Mouse (Mus musculus) embryonic stem cell, embryonic (primary cell): ENCODE measurements at regions not wholly inside any gene's neighbourhood (a gene's known extent, or its start where the extent isn't known, plus 50 kb on each side); places are given as distances from the start of the nearest gene placed in this dataset.

Experiments
- CTCF ChIA-PET, 4 experiments: fragments of 300-600 bp in 2 of 4; fragments of 350-600 bp in 2 of 4; sonication (Branson Sonifier 250); formaldehyde crosslinking; loops; one replicate each; lab custom pipeline; 2022; ENCODE audit warnings: inconsistent platforms in 2 of 4; lab: Charles Lee
- POLR2A ChIA-PET, 4 experiments: fragments of 300-600 bp in 2 of 4; fragments of 350-600 bp in 2 of 4; sonication (Branson Sonifier 250); formaldehyde crosslinking; loops; one replicate each; lab custom pipeline; 2022; ENCODE audit warnings: antibody characterized with exemption in 4 of 4, inconsistent platforms in 1 of 4; lab: Charles Lee

DNA sequence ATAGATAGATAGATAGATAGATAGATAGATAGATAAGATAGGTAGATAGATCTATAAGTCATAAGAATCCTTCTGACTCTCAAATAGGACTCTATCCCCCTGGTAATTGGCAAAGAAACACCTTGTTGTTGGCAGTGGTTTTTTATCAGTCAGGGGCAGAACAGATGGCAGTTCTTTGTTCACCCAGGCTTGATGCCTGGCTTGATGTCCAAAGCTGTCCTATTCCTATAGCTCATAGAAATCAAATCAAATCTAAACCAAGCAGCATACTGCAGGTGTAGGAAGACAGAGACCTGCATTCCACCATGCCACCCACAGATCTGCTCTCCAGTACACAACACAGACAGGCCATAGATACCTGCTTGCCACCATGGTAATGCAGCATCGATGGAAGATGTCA is 180.3 kb upstream of the Dusp21 start:
- CTCF ChIA-PET, result no interaction called here
- POLR2A ChIA-PET, result no interaction called here

DNA sequence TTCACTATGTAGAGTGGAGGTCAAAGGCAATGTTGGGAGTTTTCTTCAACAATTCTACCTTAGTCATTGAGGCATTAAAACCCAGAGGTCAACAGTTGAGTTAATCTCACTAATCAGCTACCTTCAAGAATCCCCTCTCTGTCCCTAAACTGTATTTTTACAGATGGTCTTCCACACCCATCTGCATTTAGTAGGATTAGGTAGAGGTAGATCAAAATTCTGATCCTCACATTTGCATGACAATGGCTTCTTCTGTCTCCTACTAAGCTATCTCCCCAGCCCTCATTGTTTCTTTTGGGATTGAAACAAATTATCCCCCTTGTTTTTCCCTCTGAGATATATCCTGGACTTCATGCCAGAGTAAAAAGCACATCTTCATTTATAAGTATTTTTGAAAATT is 131.3 kb upstream of the Dusp21 start:
- ChIA-PET POLR2A (no interaction called here), CTCF (no interaction called here)

DNA sequence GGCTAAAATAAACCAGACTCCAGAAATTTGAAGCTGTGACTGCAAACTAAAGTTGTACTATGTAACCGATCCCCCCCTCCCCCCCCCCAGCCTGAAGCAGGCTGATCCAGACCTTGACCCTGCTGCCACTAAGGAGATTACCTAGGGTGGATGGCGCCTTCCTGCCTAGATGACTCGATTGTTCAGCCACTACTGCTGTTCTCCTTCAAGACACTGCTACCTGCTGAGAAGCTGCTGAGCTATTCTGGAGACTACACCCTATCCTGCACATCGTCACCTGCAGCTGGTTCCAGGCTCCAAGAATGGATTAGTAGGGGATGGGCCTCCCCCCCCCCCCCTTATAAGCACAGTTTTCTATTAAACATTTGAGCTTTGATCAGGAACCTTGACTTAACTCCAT is 97.0 kb upstream of the Dusp21 start:
- POLR2A ChIA-PET, result no interaction called here
- CTCF ChIA-PET, result interaction anchor here in 1 of 4 experiments (0.6 kb wide), 1 partner anchor 612 kb away, joined by 3 read pairs; no protein-coding TSS in a partner anchor

GRCm38 (mm10) chrX:18081449-18081848 is 64.2 kb upstream of the Dusp21 start:
- POLR2A ChIA-PET, result no interaction called here
- CTCF ChIA-PET, result interaction anchor here in 1 of 4 experiments (0.7 kb wide), 1 partner anchor 64 kb away, joined by 7 read pairs; the partner anchor contains the start of gene Dusp21

GRCm38 (mm10) chrX:18093274-18093673 is 52.4 kb upstream of the Dusp21 start:
- ChIA-PET POLR2A (no interaction called here), CTCF (no interaction called here)
